Mouse (Mus musculus) heart, postnatal 10 days (tissue): ENCODE measurements at regions not wholly inside any gene's neighbourhood (a gene's known extent, or its start where the extent isn't known, plus 50 kb on each side); places are given as distances from the start of the nearest gene placed in this dataset.
A peak's percentile ranks its signal among the peaks of the same experiment; 100 is the strongest.

Experiments
- DNase-seq, 2 experiments: peaks; one replicate each; pipeline ENCODE4 v3.0.0; 2021
- intact Hi-C: fragments of 180-260 bp; cut with DNase I; formaldehyde crosslinking; loops from one replicate; pipeline ENCODE4 v1.15.1; 2025

DNA sequence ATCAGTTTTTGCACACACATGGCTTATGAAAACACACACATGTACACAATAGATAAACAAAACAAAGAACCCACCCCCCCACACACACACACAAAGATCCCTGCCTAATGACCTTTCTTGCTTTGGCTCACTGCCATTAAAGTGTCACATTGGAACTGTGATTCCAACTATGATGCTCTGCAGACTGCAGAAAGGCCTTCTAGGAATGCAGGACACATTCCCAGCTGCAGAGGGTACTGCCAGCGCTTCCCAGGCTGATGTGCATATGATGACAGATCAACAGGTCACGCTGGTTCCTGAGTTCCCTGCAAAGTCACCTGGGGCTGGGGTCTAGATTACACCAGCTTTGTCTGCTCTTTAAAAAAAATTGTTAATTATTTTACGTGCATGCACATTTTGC lies 68.1 kb upstream of the Ppm1j start:
- intact Hi-C loops, result loop anchor here (5.0 kb wide), 1 partner anchor 255 kb away; no protein-coding TSS in a partner anchor
- peak; percentile 78 to 79 for DNase-seq

DNA sequence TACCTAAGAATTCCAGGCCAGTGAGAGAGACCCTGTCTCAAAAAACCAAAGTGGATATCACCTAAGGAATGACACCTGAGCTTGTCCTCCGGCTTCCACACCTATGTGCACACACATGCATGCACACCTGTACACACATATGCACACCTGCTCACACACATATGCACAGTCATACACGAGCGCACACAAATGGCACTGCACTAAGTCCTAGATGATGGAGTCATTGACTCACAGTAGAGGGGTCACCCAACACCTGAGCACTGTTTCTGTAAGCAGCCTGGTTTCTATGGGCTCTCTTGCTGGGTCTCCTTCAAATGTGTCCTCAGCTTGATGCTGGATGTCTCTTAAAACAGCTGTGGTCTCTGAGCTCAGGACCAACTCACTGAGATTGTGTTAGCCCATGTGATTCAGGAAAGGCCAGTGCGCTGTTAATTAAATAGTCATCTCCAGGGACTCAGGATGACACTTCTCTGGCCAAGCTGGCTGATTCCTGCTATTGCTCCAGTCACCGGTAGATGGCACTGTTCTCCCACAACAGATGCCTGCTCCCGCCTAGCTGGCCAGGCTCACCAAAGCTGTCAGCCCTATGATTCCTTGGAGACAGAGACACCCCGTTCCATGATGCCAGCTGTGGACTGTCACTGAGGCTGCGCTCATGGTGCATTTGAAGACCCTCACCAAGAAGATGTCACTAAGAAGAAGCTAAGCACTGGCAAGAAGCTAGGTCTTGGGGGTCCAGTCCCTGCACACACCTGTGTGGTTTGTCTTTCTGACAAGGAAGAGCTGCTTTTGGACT lies 66.8 kb upstream of the Ppm1j start:
- intact Hi-C loops, result loop anchor here (1.0 to 5.0 kb wide), 4 partner anchors 64 to 344 kb away; partner anchors contain the start of genes Capza1 and St7l
- peak; percentile 88 for DNase-seq

DNA sequence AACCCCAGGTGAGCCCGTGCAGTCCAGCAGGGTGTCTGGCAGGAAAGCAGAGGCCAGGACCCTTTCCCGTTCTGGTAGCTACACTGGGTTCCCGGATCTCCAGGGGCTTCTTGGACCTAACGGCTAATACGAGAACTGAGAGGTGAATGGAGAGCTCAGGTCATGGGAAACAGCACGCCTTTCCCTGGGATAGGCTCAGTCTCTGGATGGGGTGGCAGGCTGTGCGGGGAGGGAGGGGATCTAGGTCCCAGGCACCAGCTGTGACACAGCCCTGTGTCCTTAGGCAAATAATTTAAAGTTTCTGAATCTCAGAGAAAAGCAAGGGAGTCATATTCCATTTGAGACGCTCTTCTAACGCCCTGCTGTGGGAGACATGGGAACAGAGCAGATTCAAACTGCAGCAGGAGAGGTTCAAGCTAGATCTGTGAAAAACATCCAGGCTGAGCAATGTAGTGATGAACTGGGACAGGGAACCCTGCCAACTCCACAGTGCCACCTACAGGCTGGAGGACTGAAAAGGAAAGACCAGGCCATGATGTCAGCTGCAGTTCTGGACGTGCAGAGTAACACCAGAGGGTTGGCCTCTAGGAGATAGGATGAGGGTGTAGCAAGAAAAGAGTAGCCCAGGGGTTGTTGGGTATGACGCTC lies 66.1 kb upstream of the Ppm1j start:
- intact Hi-C loops, result loop anchor here (1.0 to 5.0 kb wide), 4 partner anchors 63 to 343 kb away; partner anchors contain the start of genes Capza1 and St7l
- DNase-seq, result peak; percentile 38 to 68
